Mouse (Mus musculus) lung, embryonic 16.5 days (tissue): ENCODE measurements around the gene Gatad2b. TPM values are rescaled to one million over a fixed set of nuclear protein-coding genes. Genes with fewer than 3 reads are reported as not detected.

Experiments
- ATAC-seq: fragments of 200-750 bp; cut with Nextera tagmentation; 2 replicates; pipeline ENCODE4 v1.8.0; 2017; ENCODE audit warnings: low read depth, mild to moderate bottlenecking, moderate library complexity
- H3K27ac ChIP-seq: fragments of 300-500 bp; sonication (generic); 2 replicates; pipeline ENCODE4 v1.5.1; 2014; ENCODE audit warnings: mild to moderate bottlenecking, control low read depth, low read length
- H3K27me3 ChIP-seq: fragments of 300-500 bp; sonication (generic); 2 replicates; pipeline ENCODE4 v1.6.1; 2014; ENCODE audit warnings: low read depth, low read length, mixed read lengths; ENCODE audit not compliant: control insufficient read depth, insufficient read depth
- H3K36me3 ChIP-seq: fragments of 300-500 bp; sonication (generic); 2 replicates; pipeline ENCODE4 v1.6.1; 2014; ENCODE audit warnings: low read length; ENCODE audit not compliant: control insufficient read depth, insufficient read depth
- H3K4me1 ChIP-seq: fragments of 300-500 bp; sonication (generic); replicated peaks from 2 replicates; pipeline ENCODE4 v1.6.1; 2014; ENCODE audit warnings: low read length, mixed read lengths; ENCODE audit not compliant: control insufficient read depth, insufficient read depth
- H3K4me2 ChIP-seq: fragments of 300-500 bp; sonication (generic); 2 replicates; pipeline ENCODE4 v1.6.1; 2014; ENCODE audit warnings: low read depth, low read length, control low read depth
- H3K4me3 ChIP-seq: fragments of 300-500 bp; sonication (generic); 2 replicates; pipeline ENCODE4 v1.5.1; 2014; ENCODE audit warnings: mild to moderate bottlenecking, low read length, control low read depth
- H3K9ac ChIP-seq: fragments of 300-500 bp; sonication (generic); 2 replicates; pipeline ENCODE4 v1.6.1; 2014; ENCODE audit warnings: low read length, control low read depth
- H3K9me3 ChIP-seq: fragments of 300-500 bp; sonication (generic); 2 replicates; pipeline ENCODE4 v1.6.1; 2016; ENCODE audit warnings: low read length; ENCODE audit not compliant: control insufficient read depth
- WGBS: fragments of 180-500 bp; shearing (Covaris S2); extraction: QIAGEN DNeasy Blood & Tissue Kit; methylation state at CpG from one replicate; pipeline ENCODE4 v1.1.7; 2014; 5-methylcytosine and 5-hydroxymethylcytosine counted together
- polyA plus RNA-seq: library from polyadenylated mRNA; unstranded; fragments of >200 nt; fragmentation: Nextera tagmentation; extraction: Ambion mirVana; gene quantifications from 2 replicates; pipeline ENCODE4 v1.2.1, GENCODE M21; 2015

The Gatad2b gene
- polyA plus RNA-seq, 1 experiment from 2014 or later = 11.4 TPM

GRCm38 (mm10) chr3:90362346-90362745 lies 69.4 kb downstream of the Gatad2b start:
- Histone ChIP-seq H3K4me2 (no peak overlapping the region), H3K36me3 (peaks cover 16% of the 10 kb centered on the region)
- ATAC-seq = no peak

GRCm38 (mm10) chr3:90367001-90367632 lies 74.1 kb downstream of the Gatad2b start:
- no peak overlapping the region for H3K4me3 ChIP-seq
- H3K27ac ChIP-seq = no peak overlapping the region
- no peak for ATAC-seq
- no peaks in the 10 kb centered on the region for H3K4me1 ChIP-seq
- 87% methylated on average over 5 of the region's 5 CpGs for WGBS
- H3K9me3 ChIP-seq = no peaks in the 10 kb centered on the region
- H3K9ac ChIP-seq = no peak overlapping the region
- H3K4me2 ChIP-seq = no peak overlapping the region
- H3K27me3 ChIP-seq = no peaks in the 10 kb centered on the region
- no peaks in the 10 kb centered on the region; the same call in 1 of the 2 replicates for H3K36me3 ChIP-seq

More at GRCm38 (mm10) chr3:90362346-90362745, 69.4 kb downstream of the Gatad2b start:
- Histone ChIP-seq H3K4me3 (no peak overlapping the region), H3K9ac (no peak overlapping the region), H3K27me3 (no peaks in the 10 kb centered on the region), H3K9me3 (no peaks in the 10 kb centered on the region), H3K27ac (no peak overlapping the region), H3K4me1 (no peaks in the 10 kb centered on the region)
- WGBS = 65% methylated on average over 2 of the region's 2 CpGs

GRCm38 (mm10) chr3:90369041-90369440 lies 76.1 kb downstream of the Gatad2b start:
- H3K4me2 ChIP-seq = no peak overlapping the region
- no peak overlapping the region for H3K27ac ChIP-seq
- H3K36me3 ChIP-seq = no peaks in the 10 kb centered on the region; the same call in 1 of the 2 replicates
- 33% methylated on average over 2 of the region's 2 CpGs for WGBS
- no peaks in the 10 kb centered on the region for H3K4me1 ChIP-seq
- no peak for ATAC-seq
- H3K9me3 ChIP-seq = no peaks in the 10 kb centered on the region
- H3K9ac ChIP-seq = no peak overlapping the region
- no peaks in the 10 kb centered on the region for H3K27me3 ChIP-seq
- H3K4me3 ChIP-seq = no peak overlapping the region

- ATAC-seq = no peak
- Histone ChIP-seq H3K9me3 (no peaks in the 10 kb centered on the region), H3K4me3 (no peak overlapping the region), H3K27ac (no peak overlapping the region), H3K4me2 (no peak overlapping the region), H3K4me1 (no peaks in the 10 kb centered on the region), H3K27me3 (no peaks in the 10 kb centered on the region), H3K9ac (no peak overlapping the region), H3K36me3 (no peaks in the 10 kb centered on the region)
- 62% methylated on average over 7 of the region's 7 CpGs for WGBS
Observed at GRCm38 (mm10) chr3:90371857-90372256, 78.9 kb downstream of the Gatad2b start.

GRCm38 (mm10) chr3:90372817-90373216 lies 79.8 kb downstream of the Gatad2b start:
- Histone ChIP-seq H3K36me3 (no peaks in the 10 kb centered on the region), H3K9ac (no peak overlapping the region), H3K27ac (no peak overlapping the region), H3K4me3 (no peak overlapping the region), H3K9me3 (no peaks in the 10 kb centered on the region), H3K4me1 (no peaks in the 10 kb centered on the region), H3K27me3 (no peaks in the 10 kb centered on the region), H3K4me2 (no peak overlapping the region)
- WGBS = 47% methylated on average over 5 of the region's 5 CpGs
- ATAC-seq = peak; percentile 56; the same call in 1 of the 2 replicates

- no peak overlapping the region for H3K4me2 ChIP-seq
- no peaks in the 10 kb centered on the region for H3K36me3 ChIP-seq
- 26% methylated on average over 4 of the region's 4 CpGs for WGBS
- H3K27ac ChIP-seq = no peak overlapping the region
- H3K27me3 ChIP-seq = no peaks in the 10 kb centered on the region
- ATAC-seq = peak; percentile 79
- H3K4me1 ChIP-seq = no peaks in the 10 kb centered on the region
- H3K4me3 ChIP-seq = no peak overlapping the region
- no peak overlapping the region for H3K9ac ChIP-seq
- no peaks in the 10 kb centered on the region for H3K9me3 ChIP-seq
Observed at GRCm38 (mm10) chr3:90373432-90374028, 80.6 kb downstream of the Gatad2b start.

GRCm38 (mm10) chr3:90374368-90374767 lies 81.4 kb downstream of the Gatad2b start:
- 58% methylated on average over 4 of the region's 4 CpGs for WGBS

GRCm38 (mm10) chr3:90375562-90376246 lies 82.7 kb downstream of the Gatad2b start:
- WGBS = 58% methylated on average over 3 of the region's 3 CpGs
- Histone ChIP-seq H3K4me3 (no peak overlapping the region), H3K36me3 (no peaks in the 10 kb centered on the region), H3K9me3 (no peaks in the 10 kb centered on the region), H3K27me3 (no peaks in the 10 kb centered on the region), H3K4me1 (no peaks in the 10 kb centered on the region), H3K4me2 (no peak overlapping the region), H3K9ac (no peak overlapping the region; the same call in 1 of the 2 replicates), H3K27ac (no peak overlapping the region)
- no peak for ATAC-seq

More at GRCm38 (mm10) chr3:90374368-90374767, 81.4 kb downstream of the Gatad2b start:
- Histone ChIP-seq H3K9ac (no peak overlapping the region), H3K27me3 (no peaks in the 10 kb centered on the region), H3K4me2 (no peak overlapping the region), H3K9me3 (no peaks in the 10 kb centered on the region), H3K4me1 (no peaks in the 10 kb centered on the region), H3K4me3 (no peak overlapping the region), H3K36me3 (no peaks in the 10 kb centered on the region), H3K27ac (no peak overlapping the region)
- no peak for ATAC-seq

- no peak overlapping the region for H3K4me3 ChIP-seq
- no peak overlapping the region for H3K27ac ChIP-seq
- 46% methylated on average over 1 of the region's 1 CpGs for WGBS
- no peaks in the 10 kb centered on the region for H3K36me3 ChIP-seq
- H3K4me2 ChIP-seq = no peak overlapping the region
- H3K27me3 ChIP-seq = no peaks in the 10 kb centered on the region
- ATAC-seq = peak; percentile 32; the same call in 1 of the 2 replicates
- H3K4me1 ChIP-seq = no peaks in the 10 kb centered on the region
- H3K9ac ChIP-seq = no peak overlapping the region; the same call in 1 of the 2 replicates
- H3K9me3 ChIP-seq = no peaks in the 10 kb centered on the region
Observed at GRCm38 (mm10) chr3:90376247-90376585, 83.2 kb downstream of the Gatad2b start.
